Mouse (Mus musculus) CH12.LX (cell line): ENCODE results near the gene Arrdc2. TPM values are rescaled to one million over a fixed set of nuclear protein-coding genes. Genes with fewer than 3 reads are reported as not detected.

Experiments
- DNase-seq: peaks from one replicate; pipeline ENCODE4 v3.0.0-alpha.2; 2013; ENCODE audit errors: extremely low read depth
- H3K27ac ChIP-seq: 2 replicates; pipeline ENCODE4 v1.5.1; 2012; ENCODE audit warnings: low read depth, mild to moderate bottlenecking, control low read depth, moderate library complexity; ENCODE audit not compliant: insufficient read depth
- H3K27me3 ChIP-seq: replicated peaks from 2 replicates; pipeline ENCODE3; 2012; ENCODE audit warnings: inconsistent platforms
- H3K36me3 ChIP-seq, 2 experiments: replicated peaks in 1 of 2; 2 replicates each; pipeline versions ENCODE3 to v1.6.1; 2012; ENCODE audit warnings: inconsistent platforms in 1 of 2, low read length in 1 of 2, mild to moderate bottlenecking in 1 of 2, mixed read lengths in 1 of 2, moderate library complexity in 1 of 2; ENCODE audit not compliant: control insufficient read depth in 1 of 2, insufficient read depth in 1 of 2
- H3K4me1 ChIP-seq, 2 experiments: 2 replicates each; pipeline ENCODE4 v1.6.1; 2012; ENCODE audit warnings: inconsistent platforms in 1 of 2, moderate library complexity in 1 of 2; ENCODE audit not compliant: insufficient read depth in 2 of 2, control insufficient read depth in 1 of 2
- H3K4me2 ChIP-seq: 2 replicates; pipeline ENCODE4 v1.6.1; 2012; ENCODE audit warnings: low read depth, mild to moderate bottlenecking, control low read depth; ENCODE audit not compliant: poor library complexity, insufficient read depth, severe bottlenecking
- H3K4me3 ChIP-seq, 3 experiments: fragments of 150-350 bp in 1 of 3; sonication (generic) in 1 of 3; replicated peaks in 1 of 3; 2 replicates each; pipeline versions ENCODE3 to v1.5.1; 2011 to 2012; ENCODE audit warnings: low read depth in 2 of 3, low read length in 2 of 3, mild to moderate bottlenecking in 2 of 3, moderate library complexity in 2 of 3, control low read depth in 1 of 3, improper control_type of control experiment in 1 of 3, inconsistent platforms in 1 of 3, mixed read lengths in 1 of 3; ENCODE audit not compliant: poor library complexity in 1 of 3
- H3K79me2 ChIP-seq: replicated peaks from 2 replicates; pipeline ENCODE4 v1.6.1; 2012; ENCODE audit warnings: mild to moderate bottlenecking, moderate library complexity; ENCODE audit not compliant: control insufficient read depth, poor library complexity, insufficient read depth, severe bottlenecking; ENCODE audit errors: extremely low read depth
- H3K9ac ChIP-seq: 2 replicates; pipeline ENCODE4 v1.6.1; 2012; ENCODE audit warnings: low read depth, mild to moderate bottlenecking, control low read depth, moderate library complexity; ENCODE audit not compliant: insufficient read depth
- H3K9me3 ChIP-seq: replicated peaks from 2 replicates; pipeline ENCODE3; 2012; ENCODE audit warnings: low read length, inconsistent platforms, mixed read lengths
- CHD2 ChIP-seq: IDR thresholded peaks from 2 replicates; pipeline ENCODE4 v1.6.1; 2011; ENCODE audit warnings: low read length, improper control_type of control experiment
- E2F4 ChIP-seq: IDR thresholded peaks from 2 replicates; pipeline ENCODE4 v1.6.1; 2011; ENCODE audit warnings: low read depth, low read length, improper control_type of control experiment; ENCODE audit not compliant: insufficient replicate concordance
- ELF1 ChIP-seq: IDR thresholded peaks from 2 replicates; pipeline ENCODE4 v1.6.1; 2014; ENCODE audit warnings: low read depth, mild to moderate bottlenecking, inconsistent platforms, low read length, improper control_type of control experiment
- EP300 ChIP-seq: IDR thresholded peaks from 2 replicates; pipeline ENCODE4 v1.6.1; 2011; ENCODE audit warnings: low read length, improper control_type of control experiment
- ETS1 ChIP-seq: conservative IDR thresholded peaks from 2 replicates; pipeline ENCODE4 v1.6.1; 2012; ENCODE audit warnings: low read depth, mild to moderate bottlenecking, inconsistent platforms, low read length, improper control_type of control experiment, moderate library complexity
- IRF4 ChIP-seq: IDR thresholded peaks from 2 replicates; pipeline ENCODE4 v1.6.1; 2014; ENCODE audit warnings: low read depth, mild to moderate bottlenecking, inconsistent platforms, low read length, improper control_type of control experiment
- JUN ChIP-seq: IDR thresholded peaks from 2 replicates; pipeline ENCODE4 v1.6.1; 2011; ENCODE audit warnings: low read depth, mild to moderate bottlenecking, low read length, improper control_type of control experiment, moderate library complexity; ENCODE audit not compliant: insufficient read depth
- JUND ChIP-seq: conservative IDR thresholded peaks from 2 replicates; pipeline ENCODE4 v1.6.1; 2011; ENCODE audit warnings: low read depth, low read length, improper control_type of control experiment
- KAT2A ChIP-seq: IDR thresholded peaks from 2 replicates; pipeline ENCODE4 v1.6.1; 2012; ENCODE audit warnings: low read length, improper control_type of control experiment, inconsistent platforms; ENCODE audit not compliant: insufficient replicate concordance
- MAFK ChIP-seq: IDR thresholded peaks from 2 replicates; pipeline ENCODE4 v1.6.1; 2011; ENCODE audit warnings: low read length, improper control_type of control experiment; ENCODE audit not compliant: insufficient replicate concordance
- MEF2A ChIP-seq: IDR thresholded peaks from 2 replicates; pipeline ENCODE4 v1.6.1; 2014; ENCODE audit warnings: low read depth, mild to moderate bottlenecking, inconsistent platforms, low read length, improper control_type of control experiment, borderline replicate concordance
- MXI1 ChIP-seq: IDR thresholded peaks from 2 replicates; pipeline ENCODE4 v1.6.1; 2011; ENCODE audit warnings: mild to moderate bottlenecking, low read depth, low read length, improper control_type of control experiment
- MYC ChIP-seq: IDR thresholded peaks from 2 replicates; pipeline ENCODE4 v1.6.1; 2011; ENCODE audit warnings: low read depth, mild to moderate bottlenecking, improper control_type of control experiment, low read length
- RAD21 ChIP-seq: IDR thresholded peaks from 2 replicates; pipeline ENCODE4 v1.6.1; 2011; ENCODE audit warnings: low read depth, mild to moderate bottlenecking, low read length, improper control_type of control experiment, moderate library complexity
- SIN3A ChIP-seq: IDR thresholded peaks from 2 replicates; pipeline ENCODE4 v1.6.1; 2012; ENCODE audit warnings: low read length, improper control_type of control experiment, inconsistent platforms
- SMC3 ChIP-seq: IDR thresholded peaks from 2 replicates; pipeline ENCODE4 v1.6.1; 2011; ENCODE audit warnings: low read depth, low read length, improper control_type of control experiment
- TBP ChIP-seq: conservative IDR thresholded peaks from 2 replicates; pipeline ENCODE4 v1.6.1; 2011; ENCODE audit warnings: low read depth, low read length, improper control_type of control experiment
- ZKSCAN1 ChIP-seq: IDR thresholded peaks from 2 replicates; pipeline ENCODE4 v1.6.1; 2012; ENCODE audit warnings: low read depth, inconsistent platforms, low read length, improper control_type of control experiment, borderline replicate concordance
- dilution Hi-C: fragments of 300-500 bp; cut with MboI; formaldehyde crosslinking; loops from 2 replicates; pipeline ENCODE4 v1.14.3; 2020; ENCODE audit warnings: low sequenced_read_pairs; ENCODE audit not compliant: extremely low pct_unique_long_range_greater_than_20kb, extremely low pct_ligation_motif_present
- in situ Hi-C: fragments of 300-500 bp; cut with MboI; formaldehyde crosslinking; loops from 3 replicates; pipeline ENCODE4 v1.14.3; 2019; ENCODE audit warnings: low sequenced_read_pairs, low pct_ligation_motif_present, low pct_unique_long_range_greater_than_20kb, mixed read lengths
- polyA plus RNA-seq: library from polyadenylated mRNA; unstranded; fragments of >175 nt; gene quantifications from 2 replicates; pipeline ENCODE4 v1.2.1, GENCODE M21; 2012; ENCODE audit warnings: low read depth; ENCODE audit not compliant: insufficient read length
- total RNA-seq, 2 experiments: library from RNA; depleted of rRNA; stranded (reverse); fragments of 300-350 nt in 1 of 2; fragments of >200 nt in 1 of 2; gene quantifications; 2 replicates each; pipeline ENCODE4 v1.2.3; 2012 to 2014

The Arrdc2 gene
- total and polyA plus RNA-seq, 3 experiments, result 5.6 to 8.0 (median 6.1) TPM

- Histone ChIP-seq H3K9me3 (no peaks in the 10 kb centered on the region), H3K27ac (no peak overlapping the region), H3K4me2 (no peak overlapping the region), H3K27me3 (no peaks in the 10 kb centered on the region), H3K79me2 (no peaks in the 10 kb centered on the region), H3K9ac (no peak overlapping the region), H3K4me1 (peaks cover 13 to 21% of the 10 kb centered on the region in 2 experiments), H3K4me3 (peak overlapping the region in 1 of 3 experiments; percentile 17), H3K36me3 (peaks cover 12 to 27% of the 10 kb centered on the region in 2 experiments)
- DNase-seq, result peak; percentile 55
- peak; percentile 61; the same call in 1 of the 2 replicates for TF ChIP-seq ELF1
- TF ChIP-seq EP300, result no peak
- peak; percentile 59; the same call in 1 of the 2 replicates for TF ChIP-seq CHD2
- TF ChIP-seq ETS1, result peak; percentile 33; the same call in 1 of the 2 replicates
- TF ChIP-seq SMC3, result no peak
- no peak for TF ChIP-seq IRF4
- 0 out of 2 replicates have a peak, but pooled peaks have one; percentile 35 for TF ChIP-seq SIN3A
- dilution Hi-C loops (no loop called here), in situ Hi-C loops (no loop called here)
Measured at GRCm38 (mm10) chr8:70833018-70833482, 6.5 kb downstream of the Arrdc2 start.

- TF ChIP-seq MAFK, result no peak
- TF ChIP-seq EP300, result no peak
- no peak for TF ChIP-seq MXI1
- no peak for TF ChIP-seq SIN3A
- TF ChIP-seq IRF4, result no peak
- TF ChIP-seq JUN, result no peak
- TF ChIP-seq CHD2, result no peak
- TF ChIP-seq MYC, result no peak
- TF ChIP-seq ZKSCAN1, result no peak
- TF ChIP-seq E2F4, result no peak
- TF ChIP-seq MEF2A, result no peak
- TF ChIP-seq KAT2A, result no peak
- no peak for TF ChIP-seq TBP
- TF ChIP-seq JUND, result no peak
- TF ChIP-seq RAD21, result no peak
- Histone ChIP-seq H3K4me1 (peaks cover 13 to 21% of the 10 kb centered on the region in 2 experiments), H3K9ac (no peak overlapping the region), H3K27ac (no peak overlapping the region), H3K27me3 (no peaks in the 10 kb centered on the region), H3K36me3 (peaks cover 12 to 27% of the 10 kb centered on the region in 2 experiments), H3K4me2 (no peak overlapping the region), H3K79me2 (no peaks in the 10 kb centered on the region), H3K4me3 (no peak overlapping the region), H3K9me3 (no peaks in the 10 kb centered on the region)
- in situ Hi-C loops, result no loop called here
- no peak for DNase-seq
- dilution Hi-C loops, result no loop called here
Measured at GRCm38 (mm10) chr8:70832371-70832770, 7.1 kb downstream of the Arrdc2 start.
